Mouse (Mus musculus) T-helper 1 cell (primary cell): Measurements from ENCODE around the gene Zic2.

Source experiments
- in situ Hi-C: fragments of 300-600 bp; cut with MboI, MseI; formaldehyde crosslinking; loops from one replicate; pipeline ENCODE4 v1.15.1; 2025; ENCODE audit warnings: high pct_unique_total_duplicates

Gene Zic2

GRCm38 (mm10) chr14:122476822-122477215 is 1.6 kb downstream of the Zic2 start:
- in situ Hi-C loops: no loop called here

GRCm38 (mm10) chr14:122477261-122477671 is 2.0 kb downstream of the Zic2 start:
- in situ Hi-C loops: no loop called here

GRCm38 (mm10) chr14:122477971-122478573 is 2.8 kb downstream of the Zic2 start:
- in situ Hi-C loops: no loop called here

- in situ Hi-C loops: no loop called here
Observed at GRCm38 (mm10) chr14:122478574-122479011, 3.4 kb downstream of the Zic2 start.

- in situ Hi-C loops: no loop called here
Observed at GRCm38 (mm10) chr14:122479461-122480109, 4.3 kb downstream of the Zic2 start.

GRCm38 (mm10) chr14:122480355-122480754 is 5.1 kb downstream of the Zic2 start:
- in situ Hi-C loops: no loop called here

- in situ Hi-C loops: no loop called here
Observed at GRCm38 (mm10) chr14:122481181-122481580, 5.9 kb downstream of the Zic2 start.

- in situ Hi-C loops: no loop called here
Observed at GRCm38 (mm10) chr14:122482081-122483023, 7.1 kb downstream of the Zic2 start.

- in situ Hi-C loops: no loop called here
Observed at GRCm38 (mm10) chr14:122483024-122483385, 7.8 kb downstream of the Zic2 start.

- in situ Hi-C loops: no loop called here
Observed at GRCm38 (mm10) chr14:122483556-122484421, 8.6 kb downstream of the Zic2 start.

GRCm38 (mm10) chr14:122484458-122484843 is 9.2 kb downstream of the Zic2 start:
- in situ Hi-C loops: no loop called here

- in situ Hi-C loops: loop anchor here (5.0 kb wide), 1 partner anchor 412 kb away; no protein-coding TSS in a partner anchor
Observed at GRCm38 (mm10) chr14:122484844-122485551, 9.8 kb downstream of the Zic2 start.

GRCm38 (mm10) chr14:122485635-122486181 is 10.5 kb downstream of the Zic2 start:
- in situ Hi-C loops: loop anchor here (5.0 kb wide), 1 partner anchor 412 kb away; no protein-coding TSS in a partner anchor

- in situ Hi-C loops: loop anchor here (5.0 kb wide), 1 partner anchor 411 kb away; no protein-coding TSS in a partner anchor
Observed at GRCm38 (mm10) chr14:122486611-122487010, 11.4 kb downstream of the Zic2 start.

- in situ Hi-C loops: loop anchor here (5.0 kb wide), 1 partner anchor 410 kb away; no protein-coding TSS in a partner anchor
Observed at GRCm38 (mm10) chr14:122487366-122487765, 12.1 kb downstream of the Zic2 start.

- in situ Hi-C loops: loop anchor here (5.0 kb wide), 1 partner anchor 408 kb away; no protein-coding TSS in a partner anchor
Observed at GRCm38 (mm10) chr14:122489041-122489440, 13.8 kb downstream of the Zic2 start.

- in situ Hi-C loops: loop anchor here (5.0 kb wide), 1 partner anchor 407 kb away; no protein-coding TSS in a partner anchor
Observed at GRCm38 (mm10) chr14:122489686-122490414, 14.6 kb downstream of the Zic2 start.

- in situ Hi-C loops: no loop called here
Observed at GRCm38 (mm10) chr14:122490441-122491328, 15.4 kb downstream of the Zic2 start, which contains the start of gene Gm10837. Gene Gm10837, plus strand, starts transcription at chr14:122490586.
